Mouse (Mus musculus): ENCODE measurements around the gene Alox12.

- TF ChIP-seq CTCF (conservative IDR thresholded peaks at IDR 0.05; ENCODE audit: low read length) (no peak), NANOG (IDR thresholded peaks at IDR 0.05; ENCODE audit: borderline replicate concordance, low read length) (no peak), POU5F1 (IDR thresholded peaks at IDR 0.05; ENCODE audit: borderline replicate concordance, low read length) (no peak)
These were observed 3.3 kb downstream of the Alox12 start for GRCm38 (mm10) chr11:70251853-70252252.

Measured in E14TG2a.4 (cell line).